ENCODE assay signal across 11 mouse cellular contexts in genomic region chr16:96472361-96472760, GRCm38 (mm10). TPM values are rescaled to one million over a fixed set of nuclear protein-coding genes. Genes with fewer than 3 reads are reported as not detected.
DNase-seq lines count a peak whose midpoint lies in the region; ATAC-seq and TF ChIP-seq lines count a peak whose summit lies in the region.
"Had no signal": no experiment of that assay in that cellular context is flagged by ENCODE, and none has a peak within 500 bp of the region (broad histone marks: within the 10 kb centered on the region; RNA-seq: fewer than 3 reads in every experiment).

No protein-coding gene starts in this region.

- peak overlapping the region; percentile 9; the same call in 1 of the 2 replicates for H3K4me2 ChIP-seq in heart, postnatal 0 days (ENCODE audit: low read depth, low read length)
- H3K4me2 ChIP-seq in hindbrain, embryonic 15.5 days, result peak overlapping the region; percentile 36

- TF ChIP-seq CTCF in heart, postnatal 0 days (IDR thresholded peaks at IDR 0.05; ENCODE audit: low read depth), result no peak
- TF ChIP-seq CTCF in heart, adult 2 months (IDR thresholded peaks at IDR 0.05), result no peak

- intact Hi-C loops in heart, adult 2 months (cut with DNase I), result no loop called here

- H3K27me3 ChIP-seq in heart, postnatal 0 days (ENCODE audit: control insufficient read depth, insufficient read depth, low read length), result no peaks in the 10 kb centered on the region
- H3K27me3 ChIP-seq in heart, adult 2 months (ENCODE audit: control insufficient read depth, insufficient read depth, low read length), result no peaks in the 10 kb centered on the region
- H3K27me3 ChIP-seq in hindbrain, embryonic 15.5 days, result no peaks in the 10 kb centered on the region
- no peaks in the 10 kb centered on the region; the same call in 1 of the 2 replicates for H3K27me3 ChIP-seq in midbrain, embryonic 10.5 days (ENCODE audit: low read depth, poor library complexity, severe bottlenecking)

- DNase-seq in heart, postnatal 0 days (ENCODE audit: low spot score), result peak; percentile 6
- DNase-seq in heart, adult 2 months, result no peak
- DNase-seq in ZHBTc4 (ENCODE audit: low read depth, low spot score), result peak; percentile 17
- peak; percentile 13 for DNase-seq in midbrain, embryonic 10.5 days (ENCODE audit: low spot score)
- no peak for DNase-seq in urinary bladder, postnatal 25 days (ENCODE audit: low spot score)
- no peak for DNase-seq in gastrocnemius, adult 18-20 months (ENCODE audit: low spot score)
- DNase-seq in cerebellum, adult 11-12 months, result no peak
- DNase-seq: thymus, postnatal 14 days had no signal

- no peaks in the 10 kb centered on the region for H3K9me3 ChIP-seq in heart, postnatal 0 days (replicated peaks; ENCODE audit: control insufficient read depth, low read length)
- H3K9me3 ChIP-seq in hindbrain, embryonic 15.5 days, result no peaks in the 10 kb centered on the region
- H3K9me3 ChIP-seq in midbrain, embryonic 10.5 days (replicated peaks), result no peaks in the 10 kb centered on the region

- H3K9ac ChIP-seq in heart, postnatal 0 days (replicated peaks; ENCODE audit: low read depth, low read length), result no peak overlapping the region
- no peak overlapping the region for H3K9ac ChIP-seq in heart, adult 2 months (ENCODE audit: low read depth, low read length)
- H3K9ac ChIP-seq in hindbrain, embryonic 15.5 days, result 0 out of 2 replicates have a peak overlapping the region, but pooled peaks have one; percentile 10

- WGBS in heart, postnatal 0 days, result 15% methylated on average over 5 of the region's 5 CpGs
- WGBS in heart, adult 2 months, result 21% methylated on average over 5 of the region's 5 CpGs
- 34% methylated on average over 5 of the region's 5 CpGs for WGBS in hindbrain, embryonic 15.5 days
- WGBS in midbrain, embryonic 10.5 days, result 34% methylated on average over 5 of the region's 5 CpGs

- H3K79me2 ChIP-seq in heart, adult 2 months (replicated peaks; ENCODE audit: control insufficient read depth, insufficient read depth, low read length), result no peaks in the 10 kb centered on the region

- H3K4me3 ChIP-seq in heart, postnatal 0 days (ENCODE audit: low read depth, low read length), result no peak overlapping the region
- no peak overlapping the region for H3K4me3 ChIP-seq in heart, adult 2 months
- H3K4me3 ChIP-seq in hindbrain, embryonic 15.5 days, result no peak overlapping the region
- H3K4me3 ChIP-seq in midbrain, embryonic 10.5 days, result no peak overlapping the region

- TF ChIP-seq EP300 in heart, postnatal 0 days (IDR thresholded peaks at IDR 0.05; ENCODE audit: low read depth), result no peak
- no peak for TF ChIP-seq EP300 in heart, adult 2 months (IDR thresholded peaks at IDR 0.05; ENCODE audit: insufficient read depth, low read depth, low read length)

- H3K4me1 ChIP-seq in heart, postnatal 0 days (ENCODE audit: control insufficient read depth, insufficient read depth), result no peaks in the 10 kb centered on the region
- no peaks in the 10 kb centered on the region for H3K4me1 ChIP-seq in heart, adult 2 months (ENCODE audit: control insufficient read depth, insufficient read depth, low read length)
- H3K4me1 ChIP-seq in hindbrain, embryonic 15.5 days (replicated peaks), result peaks cover 36% of the 10 kb centered on the region
- peaks cover 12% of the 10 kb centered on the region for H3K4me1 ChIP-seq in midbrain, embryonic 10.5 days

- H3K36me3 ChIP-seq in heart, postnatal 0 days (replicated peaks; ENCODE audit: control insufficient read depth, insufficient read depth, low read length), result no peaks in the 10 kb centered on the region
- no peaks in the 10 kb centered on the region for H3K36me3 ChIP-seq in heart, adult 2 months (ENCODE audit: control insufficient read depth, insufficient read depth, low read length)
- H3K36me3 ChIP-seq in hindbrain, embryonic 15.5 days, result no peaks in the 10 kb centered on the region
- no peaks in the 10 kb centered on the region for H3K36me3 ChIP-seq in midbrain, embryonic 10.5 days

- no peak for ATAC-seq in heart, postnatal 0 days (ENCODE audit: insufficient read depth, low read depth)
- ATAC-seq in hindbrain, embryonic 15.5 days (ENCODE audit: low FRiP score, low read depth), result no peak

- no peak for TF ChIP-seq POLR2A in heart, adult 2 months (IDR thresholded peaks at IDR 0.05; ENCODE audit: insufficient read depth, low read depth, low read length)

- no peak overlapping the region for H3K27ac ChIP-seq in heart, postnatal 0 days (ENCODE audit: low read depth)
- no peak overlapping the region for H3K27ac ChIP-seq in heart, adult 2 months
- peak overlapping the region; percentile 61 for H3K27ac ChIP-seq in hindbrain, embryonic 15.5 days (replicated peaks)
- peak overlapping the region; percentile 46; the same call in 1 of the 2 replicates for H3K27ac ChIP-seq in midbrain, embryonic 10.5 days (replicated peaks)

RNA-seq across cellular contexts. Expression of gene Pcp4, which starts 5.0 kb away (rescaled TPM):
- total RNA-seq in heart, postnatal 0 days (2014; rRNA removed; ENCODE audit: low replicate concordance), result 6.0 TPM in 1 of 2 replicates, not detected in the other
- 0.51 TPM in 1 of 2 replicates, not detected in the other for polyA plus RNA-seq in heart, postnatal 0 days (2015; fragmentation: Nextera tagmentation; extraction: Ambion mirVana)
- total RNA-seq in heart, adult 2 months (2021), result 1 to 10 TPM; 2.1 to 3.6 TPM
- polyA plus RNA-seq in heart, adult 2 months (2012; rRNA removed), result 0.57 and 2.3 TPM in 2 replicates
- 431 and 457 TPM in 2 replicates for polyA plus RNA-seq in hindbrain, embryonic 15.5 days (2015; fragmentation: Nextera tagmentation; extraction: Ambion mirVana)
- polyA plus RNA-seq in midbrain, embryonic 10.5 days (2016; fragmentation: Nextera tagmentation; extraction: Ambion mirVana), result 0.99 and 3.4 TPM in 2 replicates
- total RNA-seq in gastrocnemius, adult 18-20 months (2021), result not detected
- total RNA-seq: gastrocnemius, adult 8-10 months had no signal

RNA-seq across cellular contexts. Expression of gene Itgb2l, which starts 28.9 kb away (rescaled TPM):
- 0.23 TPM in 1 of 2 replicates, not detected in the other for total RNA-seq in heart, postnatal 0 days (2014; rRNA removed; ENCODE audit: low replicate concordance)
- 0.04 TPM in 1 of 2 replicates, not detected in the other for polyA plus RNA-seq in heart, postnatal 0 days (2015; fragmentation: Nextera tagmentation; extraction: Ambion mirVana)
- not detected for total RNA-seq in heart, adult 2 months (2021)
- polyA plus RNA-seq in heart, adult 2 months (2012; rRNA removed), result not detected in 2 replicates
- 0.09 and 0.25 TPM in 2 replicates for polyA plus RNA-seq in hindbrain, embryonic 15.5 days (2015; fragmentation: Nextera tagmentation; extraction: Ambion mirVana)
- not detected in 2 replicates for polyA plus RNA-seq in midbrain, embryonic 10.5 days (2016; fragmentation: Nextera tagmentation; extraction: Ambion mirVana)
- not detected for total RNA-seq in gastrocnemius, adult 18-20 months (2021)
- total RNA-seq: gastrocnemius, adult 8-10 months; left cerebral cortex, adult 18-20 months had no signal

Comparison
In these comparisons a context has a peak if more than half of its experiments do, and no peak if none do; other contexts are left out.
1. DNase-seq: peak in heart, postnatal 0 days (single experiment), ZHBTc4 (single experiment) and midbrain, embryonic 10.5 days (single experiment); none in heart, adult 2 months (0 of 2), urinary bladder, postnatal 25 days (single experiment), gastrocnemius, adult 18-20 months (single experiment) and cerebellum, adult 11-12 months (single experiment).
2. H3K27ac ChIP-seq: peak in hindbrain, embryonic 15.5 days (single experiment) and midbrain, embryonic 10.5 days (single experiment); none in heart, postnatal 0 days (single experiment) and heart, adult 2 months (single experiment).
3. RNA of gene Pcp4, which starts 5.0 kb away (polyA plus RNA-seq): 431 to 457 TPM in hindbrain, embryonic 15.5 days; 0.99 to 3.4 TPM in midbrain, embryonic 10.5 days, 0.57 to 2.3 TPM in heart, adult 2 months and 0.51 TPM in heart, postnatal 0 days; every median in the first group is over 10 times any median in the second.